Mouse (Mus musculus) adrenal gland, adult 2 months (tissue): ENCODE measurements around the gene Fibcd1. TPM values are rescaled to one million over a fixed set of nuclear protein-coding genes. Genes with fewer than 3 reads are reported as not detected.
A peak's percentile ranks its signal among the peaks of the same experiment; 100 is the strongest.

Experiments used
- DNase-seq: peaks from one replicate; pipeline ENCODE4 v3.0.0; 2021
- long read RNA-seq: library from polyadenylated mRNA; stranded (forward); transcript quantifications from one replicate; pipeline ENCODE4 v2.0.0, GENCODE M21; 2021
- polyA plus RNA-seq: library from polyadenylated mRNA; depleted of rRNA; stranded (reverse); fragments of >200 nt; gene quantifications from 2 replicates; pipeline ENCODE4 v1.2.3, GENCODE M21; 2012; rRNA removed
- total RNA-seq, 2 experiments: library from RNA; stranded (reverse); gene quantifications; 2 replicates each; pipeline ENCODE4 v1.2.3; 2021

Fibcd1 gene
- total RNA-seq (not detected), polyA plus RNA-seq (0.06 and 0.07 TPM in 2 replicates)
- long read RNA-seq, result 0 reads

DNA sequence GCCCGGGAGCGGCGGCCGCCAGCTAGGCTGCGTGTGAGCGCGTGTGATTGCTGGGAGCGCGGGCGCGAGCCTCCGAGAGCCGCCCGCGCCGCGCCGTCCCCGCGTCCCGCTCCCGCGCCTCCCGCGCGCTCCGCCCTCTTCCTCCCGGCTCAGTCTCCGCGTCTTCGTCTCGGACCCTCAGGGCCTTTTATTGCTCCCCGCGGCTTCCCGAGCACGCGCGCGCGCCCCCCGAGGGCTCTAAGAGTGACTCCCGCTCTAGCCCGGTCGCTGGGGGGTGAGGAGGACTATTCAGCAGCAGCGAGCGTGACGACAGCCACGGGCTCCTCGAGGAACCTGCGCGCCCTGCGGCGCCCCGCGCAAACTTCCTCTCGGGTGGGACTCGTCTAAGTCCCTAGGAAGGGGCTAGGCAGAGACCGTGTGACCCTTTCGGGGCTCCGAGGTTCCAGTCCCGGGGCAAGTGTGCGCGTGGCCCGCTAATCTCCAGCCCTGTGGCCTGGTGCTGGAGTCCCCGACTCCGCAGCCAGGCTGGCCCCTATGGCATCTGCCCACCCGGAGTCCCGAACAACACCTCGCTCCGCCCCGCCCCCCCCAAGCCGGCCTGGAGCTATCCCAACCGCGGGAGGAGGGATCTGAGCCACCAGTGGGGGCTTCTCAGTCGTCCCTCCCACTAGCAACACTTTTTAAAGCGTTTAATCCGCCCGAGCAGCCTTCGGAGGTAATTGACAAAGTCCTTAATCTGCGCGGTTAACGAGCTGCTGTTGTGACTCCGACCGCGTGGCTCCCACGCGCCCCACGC is at the start of gene Fibcd1:
Gene Fibcd1 (minus strand): TSS at position 110 of the 796 bp plus-strand sequence.
- peak; percentile 10 for DNase-seq

DNA sequence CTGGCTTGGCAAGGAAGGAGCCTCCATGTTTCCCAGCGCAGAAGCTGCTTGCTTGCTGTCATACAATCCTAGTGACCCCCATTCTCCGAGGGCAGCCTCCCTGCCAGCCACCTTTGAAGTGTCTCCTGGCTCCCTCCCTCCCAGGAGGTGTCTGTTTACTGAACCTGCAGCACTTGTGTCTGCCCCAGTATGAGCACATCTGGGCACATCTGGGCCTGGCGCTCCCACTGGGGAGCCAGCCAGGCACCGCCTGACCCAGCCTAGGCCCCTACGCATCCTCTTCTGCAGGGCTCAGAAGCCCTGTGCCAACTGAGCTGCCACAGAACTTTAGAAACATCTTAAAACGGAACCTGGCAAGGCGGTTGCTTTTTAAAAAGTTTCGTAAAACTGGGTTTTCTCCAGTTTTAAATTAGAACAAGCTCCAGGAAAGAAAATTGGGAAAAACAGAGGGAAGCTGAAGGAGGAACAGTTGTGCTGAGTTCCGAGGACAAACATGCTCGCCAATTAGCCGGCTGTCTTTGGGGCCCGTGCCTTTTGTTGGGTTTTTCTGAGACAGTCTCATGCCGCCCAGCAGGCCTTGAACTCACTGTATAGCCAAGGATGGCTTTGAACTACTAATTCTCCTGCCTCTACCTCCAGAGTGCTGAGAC is 48.5 kb upstream of the Fibcd1 start:
- no peak for DNase-seq

DNA sequence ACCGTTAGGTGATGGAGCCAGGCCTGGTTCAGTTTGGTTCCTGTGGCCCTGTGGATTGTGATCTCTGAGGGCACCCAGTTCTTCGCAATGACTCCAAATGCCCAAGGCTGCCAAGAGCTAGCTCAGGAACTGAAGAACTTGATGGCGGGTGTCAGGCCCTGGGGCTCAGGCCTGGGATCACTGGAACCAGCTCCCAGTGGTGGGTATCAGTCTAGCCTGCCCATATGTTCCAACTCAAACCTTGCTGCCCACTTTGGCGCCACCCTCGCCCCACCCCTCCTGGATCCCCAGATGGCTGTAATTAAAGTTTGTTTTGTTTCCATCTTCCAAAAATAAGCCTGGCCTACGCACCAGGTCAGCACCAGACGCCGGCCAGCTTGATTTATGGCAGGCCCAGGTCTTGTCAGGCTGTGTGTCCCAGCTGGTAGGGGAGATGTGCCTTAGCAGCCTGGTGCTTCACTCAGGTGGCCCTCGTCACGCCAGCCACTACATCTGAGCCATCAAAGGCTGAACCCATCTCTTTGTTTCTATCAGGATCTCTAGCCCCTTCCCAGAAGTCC is 47.4 kb upstream of the Fibcd1 start:
- no peak for DNase-seq

DNA sequence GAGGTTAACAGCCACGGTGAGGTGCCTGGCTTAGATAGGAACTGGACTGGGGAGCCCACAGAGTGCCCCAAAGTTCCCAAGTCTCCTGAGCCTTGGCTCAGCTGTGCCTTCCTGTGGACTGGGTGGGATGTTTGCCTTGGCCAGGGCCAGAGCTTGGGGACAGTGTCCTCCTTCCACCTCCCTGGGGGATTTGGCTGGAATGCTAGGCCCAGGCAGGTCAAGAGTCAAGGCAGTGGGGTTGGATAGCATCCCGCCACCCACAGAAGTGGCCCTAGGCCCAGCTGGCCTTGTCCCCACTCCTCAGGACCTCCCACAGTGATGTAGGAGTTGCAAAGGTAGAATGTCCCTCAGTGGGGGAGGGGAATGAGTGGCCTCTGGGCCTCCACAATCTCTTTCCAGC is 45.4 kb upstream of the Fibcd1 start:
- DNase-seq, result peak; percentile 42

DNA sequence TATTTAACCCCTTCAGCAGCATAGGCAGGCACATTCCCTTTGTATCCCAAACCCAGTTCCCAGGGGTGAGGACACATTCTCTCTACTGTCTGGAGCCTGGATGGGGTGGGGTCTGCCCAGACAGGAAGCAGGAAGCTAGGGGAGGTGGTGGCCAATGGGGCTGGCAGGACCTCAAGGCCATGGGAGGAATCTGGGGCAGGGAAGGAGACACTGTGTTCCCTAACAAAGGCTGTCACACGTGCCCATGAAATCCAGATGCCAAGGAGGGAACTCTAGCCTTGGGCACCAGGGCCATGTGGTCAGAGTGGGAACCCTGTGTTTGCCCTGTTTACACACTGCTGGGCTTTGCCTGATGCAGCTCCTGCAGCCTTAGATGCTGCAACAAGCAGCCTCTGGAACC is 43.1 kb upstream of the Fibcd1 start:
- no peak for DNase-seq

DNA sequence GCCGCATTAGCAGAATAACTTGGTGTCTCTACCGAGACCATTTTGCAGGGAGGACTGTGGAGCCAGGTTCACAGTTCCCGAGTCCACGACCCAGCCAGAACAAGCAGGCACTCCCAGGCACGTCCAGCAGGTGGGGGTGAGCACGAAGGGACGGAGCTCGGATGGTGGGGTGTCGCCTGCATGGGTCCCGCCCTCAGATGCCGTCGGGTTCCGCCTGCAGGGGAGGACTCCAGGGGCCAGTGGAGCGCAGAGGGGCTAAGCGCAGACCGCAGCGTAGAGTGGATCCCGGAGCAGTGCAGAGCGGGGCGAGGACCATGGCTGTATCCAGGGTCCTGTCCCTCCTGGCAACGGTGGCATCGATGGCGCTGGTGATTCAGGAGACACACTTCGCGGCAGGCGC is 41.2 kb upstream of the Fibcd1 start, which contains the start of gene Lamc3:
Gene Lamc3 (plus strand): TSS at position 262 of the 400 bp plus-strand sequence.
- DNase-seq, result peak; percentile 62

DNA sequence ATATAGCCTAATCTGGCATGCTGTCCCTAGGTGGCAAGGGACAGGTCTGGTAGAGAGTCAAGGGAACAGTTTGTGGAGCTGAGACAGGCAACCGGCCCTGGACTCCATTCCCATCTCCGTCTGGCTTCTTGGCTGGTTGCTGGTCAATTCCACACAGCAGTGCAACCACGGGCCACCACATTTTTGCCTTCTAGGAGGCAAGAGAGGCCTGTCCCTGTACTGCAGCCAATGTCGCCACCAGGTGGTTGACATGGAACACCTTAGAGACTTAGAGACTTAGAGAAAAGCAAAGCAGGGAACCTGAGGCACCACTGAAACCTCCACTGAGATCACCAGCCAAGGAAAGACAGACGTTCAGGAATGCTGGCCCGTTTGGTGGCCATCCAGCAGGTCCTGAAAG is 39.0 kb upstream of the Fibcd1 start:
- DNase-seq, result no peak

DNA sequence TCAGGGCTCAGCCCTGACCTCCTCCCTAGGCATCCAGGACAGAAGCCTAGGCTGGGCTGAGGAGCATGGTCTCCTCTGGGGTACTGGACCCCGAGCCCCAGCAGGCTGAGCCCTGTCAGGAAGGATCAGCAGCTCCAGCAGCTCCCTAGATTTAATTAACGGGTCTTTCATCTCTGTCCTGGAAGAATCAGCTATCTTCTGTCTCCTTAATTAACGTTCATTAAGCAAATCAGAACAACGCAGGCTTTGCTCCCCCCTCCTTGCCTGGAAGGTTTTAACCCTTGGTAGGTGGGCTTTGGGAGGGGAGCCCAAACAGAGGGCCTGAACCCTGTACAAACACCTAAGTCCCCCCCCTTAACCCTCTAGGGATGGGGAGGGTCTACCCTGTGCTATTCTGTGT is 37.3 kb upstream of the Fibcd1 start:
- DNase-seq, result no peak

DNA sequence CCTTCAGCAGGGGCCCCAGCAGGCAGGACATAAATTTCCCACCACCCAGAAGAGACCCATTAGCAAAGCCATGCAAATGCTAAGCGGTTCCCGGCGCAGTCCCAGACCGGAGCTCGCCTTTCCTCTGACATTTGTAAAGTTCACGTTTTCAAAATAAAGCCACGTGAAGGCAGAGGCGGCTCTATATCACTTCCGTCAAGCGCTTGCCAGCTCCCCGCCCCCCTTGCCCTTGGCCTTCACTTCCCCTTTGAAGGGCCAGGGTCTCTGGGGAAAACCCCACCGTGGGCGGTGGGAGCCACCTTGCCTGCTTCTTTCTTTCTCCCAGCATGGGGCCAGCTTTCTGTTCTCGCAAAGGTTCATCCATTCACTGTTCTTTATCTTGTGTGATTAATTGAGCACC is 35.1 kb upstream of the Fibcd1 start:
- DNase-seq, result peak; percentile 28

DNA sequence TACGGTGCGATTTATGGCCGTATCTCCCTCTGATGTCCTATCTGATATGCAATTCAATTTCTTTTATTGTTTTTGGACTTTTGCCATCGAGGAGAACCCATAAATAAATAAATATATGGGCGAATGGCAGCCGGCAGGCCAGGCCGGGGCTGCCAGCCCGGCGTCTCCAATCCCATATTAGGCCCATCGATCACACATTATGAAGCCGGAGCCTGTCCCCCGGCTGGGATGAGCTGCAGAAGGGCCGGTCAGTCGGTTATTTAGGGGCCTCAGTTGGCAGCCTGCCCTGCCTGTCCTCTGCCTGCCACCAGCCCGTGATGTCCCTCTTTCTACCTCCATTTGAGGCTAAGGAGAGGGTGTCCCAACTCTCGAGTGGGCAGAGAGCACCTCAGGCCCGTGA is 32.8 kb upstream of the Fibcd1 start:
- DNase-seq, result no peak

DNA sequence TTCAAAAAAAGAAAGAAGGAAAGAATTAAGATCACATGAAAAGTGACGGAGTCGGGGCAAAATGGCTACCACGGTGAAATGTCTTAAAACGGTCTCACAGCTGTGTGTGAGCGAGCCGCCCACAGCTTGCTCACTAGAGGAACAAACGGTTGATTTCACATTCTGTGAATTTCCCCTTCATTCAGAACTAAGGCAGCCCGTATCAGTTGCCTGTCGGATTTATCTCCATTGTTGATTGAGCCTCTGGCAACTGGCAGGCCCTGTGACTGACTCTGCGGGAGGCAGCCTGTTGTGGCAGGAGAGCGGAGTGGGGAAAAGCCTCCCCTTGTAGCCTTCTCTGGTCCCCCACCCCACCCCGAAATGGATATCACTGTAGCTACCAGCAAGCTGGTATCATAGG is 30.6 kb upstream of the Fibcd1 start:
- DNase-seq, result no peak

DNA sequence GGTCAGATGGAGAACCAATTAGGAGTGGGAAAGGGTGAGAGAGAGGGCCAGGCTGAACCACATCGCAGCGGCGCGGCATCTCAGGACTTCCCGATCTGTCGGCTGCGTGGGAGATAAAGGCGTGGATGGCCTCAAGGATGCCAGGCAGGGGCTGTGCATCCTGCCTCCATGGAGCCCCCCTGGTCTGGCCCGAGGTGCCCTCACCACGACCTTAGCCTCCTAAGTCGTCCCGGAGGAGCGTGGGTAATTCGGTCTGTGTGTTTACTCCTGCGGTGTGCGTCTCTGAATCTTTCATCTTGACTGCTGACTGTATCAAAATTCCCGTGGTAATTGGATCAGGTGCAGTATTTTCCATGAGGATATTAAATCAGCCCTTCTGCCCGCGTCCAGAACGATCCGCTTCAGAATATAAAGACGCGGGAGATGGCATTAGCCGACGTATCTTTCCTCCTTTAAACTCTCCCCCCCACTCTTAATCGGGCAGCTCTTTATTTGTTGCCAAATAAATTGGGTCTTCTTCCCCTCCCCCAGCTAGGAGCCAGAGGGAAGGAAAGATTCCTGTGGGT is 28.6 kb upstream of the Fibcd1 start:
- no peak for DNase-seq

DNA sequence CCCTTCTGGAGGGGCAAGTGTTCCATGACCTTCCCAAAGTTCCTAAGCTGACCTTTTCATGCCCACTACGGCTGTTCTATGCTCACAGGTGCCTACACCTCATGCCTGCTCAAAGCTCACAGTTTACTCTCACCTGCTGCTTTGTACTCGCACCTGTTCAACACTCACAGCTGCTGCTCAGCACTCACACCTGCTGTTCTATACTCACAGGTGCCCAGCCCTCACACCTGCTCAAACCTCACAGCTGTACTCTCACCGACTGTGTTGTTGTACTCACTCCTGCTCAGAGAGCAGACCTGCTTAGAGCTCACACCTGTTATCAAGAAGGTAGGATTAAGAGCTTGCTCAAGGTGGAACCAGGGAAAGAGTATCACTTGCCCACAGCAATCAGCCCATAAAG is 24.9 kb upstream of the Fibcd1 start:
- DNase-seq, result no peak

DNA sequence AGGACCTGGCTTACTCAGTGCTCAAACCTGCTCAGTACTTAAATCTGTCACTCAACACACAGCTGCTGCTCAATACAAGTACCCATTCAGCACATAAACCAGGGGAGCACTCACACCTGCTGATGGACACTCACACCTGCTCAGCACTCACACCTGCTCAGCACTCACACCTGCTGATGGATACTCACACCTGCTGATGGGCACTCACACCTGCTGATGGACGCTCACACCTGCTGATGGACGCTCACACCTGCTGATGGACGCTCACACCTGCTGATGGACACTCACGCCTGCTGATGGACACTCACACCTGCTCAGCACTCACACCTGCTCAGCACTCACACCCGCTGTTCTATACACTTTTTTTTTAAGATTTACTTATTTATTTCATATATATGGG is 23.9 kb upstream of the Fibcd1 start:
- no peak for DNase-seq

DNA sequence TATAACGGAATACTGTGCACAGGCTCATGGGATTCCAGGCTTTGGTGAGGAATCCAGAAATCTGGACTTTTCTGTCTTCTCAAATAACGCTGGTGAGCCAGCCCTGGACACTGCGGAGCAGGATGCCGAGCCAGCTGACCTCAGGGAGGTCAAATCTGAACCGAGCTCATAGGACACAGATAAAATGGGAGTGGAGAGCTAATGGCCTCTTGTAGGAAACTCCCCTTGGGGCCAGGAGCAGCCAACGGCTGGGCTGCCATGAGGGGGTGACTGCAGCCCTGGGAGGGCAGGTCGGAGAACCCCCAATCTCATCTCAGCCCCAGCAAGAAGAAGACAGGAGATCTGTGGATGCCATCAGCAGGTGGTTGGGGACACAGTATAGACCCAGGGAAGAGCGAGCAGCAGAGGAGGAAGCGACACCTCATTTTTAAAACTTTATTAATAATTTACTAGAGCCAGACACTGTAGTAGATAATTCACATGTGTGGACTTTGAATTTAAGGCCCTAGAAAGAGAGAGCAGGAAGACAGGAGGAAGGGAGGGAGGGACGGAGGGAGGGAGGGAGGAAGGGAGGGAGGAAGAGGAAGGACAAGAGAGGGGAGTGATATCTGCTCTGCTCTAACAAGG is 22.8 kb upstream of the Fibcd1 start:
- DNase-seq, result no peak

DNA sequence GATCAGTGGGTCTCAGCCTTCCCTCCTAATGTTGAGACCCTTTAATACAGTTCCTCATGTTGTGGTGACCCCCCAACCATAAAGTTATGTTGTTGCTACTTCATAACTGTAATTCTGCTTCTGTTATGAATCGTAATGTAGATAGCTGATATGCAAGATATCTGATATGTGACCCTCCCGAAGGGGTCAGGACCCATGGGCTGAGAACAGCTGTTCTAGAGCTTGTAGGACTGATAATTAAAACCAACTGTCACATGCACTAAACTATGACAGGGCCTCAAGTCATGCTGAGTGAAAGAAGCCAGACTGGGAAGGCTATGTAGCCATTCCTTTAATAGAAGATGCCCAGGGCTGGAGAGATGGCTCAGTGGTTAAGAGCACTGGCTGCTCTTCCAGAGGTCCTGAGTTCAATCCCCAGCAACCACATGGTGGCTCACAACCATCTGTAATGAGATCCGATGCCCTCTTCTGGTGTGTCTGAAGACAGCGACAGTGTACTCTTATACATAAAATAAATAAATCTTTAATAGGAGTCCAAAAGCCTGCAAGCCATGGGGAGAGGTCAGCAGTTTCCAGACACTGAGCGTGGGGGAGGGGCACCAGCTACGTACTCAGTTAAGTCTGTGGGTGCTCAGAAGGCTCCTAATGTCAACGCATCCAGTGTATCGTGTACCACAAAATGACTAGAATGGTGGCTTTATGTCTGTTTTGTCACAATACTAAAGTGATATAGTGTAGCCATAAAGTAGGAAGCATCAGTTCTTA is 22.1 kb upstream of the Fibcd1 start:
- DNase-seq, result no peak

DNA sequence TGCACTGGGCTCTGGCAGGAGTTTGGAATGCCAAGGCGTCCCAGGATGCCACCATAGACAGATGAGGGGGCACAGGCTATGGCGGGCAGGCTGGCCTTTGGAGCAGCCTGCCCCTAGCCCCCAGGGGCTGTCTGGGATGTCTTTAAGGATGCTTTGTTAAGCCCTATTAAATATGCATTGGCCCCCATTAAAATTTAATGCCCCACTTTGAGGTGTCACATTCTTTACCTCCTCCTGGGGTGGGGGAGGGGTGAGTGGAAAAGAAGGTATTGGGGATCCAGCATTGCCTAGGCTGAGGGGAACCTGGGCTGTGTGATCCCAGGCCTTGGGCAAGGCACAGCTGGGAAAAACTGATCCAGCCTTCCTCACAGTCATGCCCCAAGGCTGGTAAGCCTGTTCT is 20.0 kb upstream of the Fibcd1 start:
- DNase-seq, result no peak

DNA sequence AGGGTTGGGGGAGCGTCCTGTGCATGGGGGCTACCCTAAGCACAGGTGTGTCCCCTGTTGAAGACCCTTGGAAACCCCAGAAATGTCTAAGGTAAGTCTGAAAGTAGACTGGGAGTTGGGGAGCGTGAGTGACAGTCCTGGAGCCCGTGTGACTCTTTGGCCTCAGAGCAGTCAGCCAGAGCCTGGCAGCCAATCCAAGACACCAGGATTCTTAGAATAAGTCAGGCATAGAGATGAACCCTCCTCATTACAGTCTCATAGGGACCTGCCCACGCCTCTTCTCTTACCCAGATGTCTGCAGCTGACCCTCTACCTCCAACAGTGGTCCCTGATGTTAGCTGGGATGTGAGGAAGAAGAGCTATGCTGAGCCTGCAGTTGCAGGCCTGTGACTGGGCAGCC is 19.5 kb upstream of the Fibcd1 start:
- DNase-seq, result no peak

DNA sequence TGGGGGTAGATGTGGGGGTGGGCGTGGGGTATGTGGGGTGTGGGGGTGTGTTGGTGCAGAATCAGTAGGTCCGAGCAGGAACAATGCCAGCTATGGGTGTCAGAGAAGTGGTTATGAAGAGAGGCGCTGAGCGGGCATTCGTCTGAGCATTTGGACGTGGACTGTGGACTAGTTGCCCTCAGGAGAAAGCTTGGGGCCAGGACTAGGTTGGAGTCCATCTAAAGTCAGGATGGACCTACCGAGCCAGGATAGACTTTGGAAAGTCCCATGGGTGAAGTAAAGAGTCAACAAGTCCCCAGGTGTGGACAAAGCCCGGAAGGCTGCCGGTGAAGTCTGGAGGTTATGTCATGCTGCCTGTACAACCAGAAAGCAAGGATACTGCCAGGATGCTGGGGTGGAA is 19.1 kb upstream of the Fibcd1 start:
- no peak for DNase-seq

DNA sequence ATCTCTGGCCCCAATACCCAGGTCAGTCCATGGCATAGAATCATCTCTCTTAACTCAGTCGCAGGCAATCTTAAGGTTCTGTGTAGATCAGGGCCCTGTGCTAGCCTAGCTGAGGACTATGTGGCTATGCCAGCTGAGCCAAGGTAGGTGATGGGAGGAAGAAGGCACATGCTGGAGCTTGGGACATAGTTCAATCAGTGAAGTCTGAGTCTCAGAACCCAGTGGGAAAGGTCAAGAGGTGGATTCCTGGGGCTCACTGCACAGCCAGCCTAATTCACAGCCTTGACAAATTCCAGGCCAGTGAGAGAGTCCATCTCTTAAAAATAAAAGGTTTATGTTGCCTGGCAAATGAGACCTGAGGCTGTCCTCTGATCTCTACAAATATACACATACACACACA is 18.0 kb upstream of the Fibcd1 start:
- DNase-seq, result no peak

DNA sequence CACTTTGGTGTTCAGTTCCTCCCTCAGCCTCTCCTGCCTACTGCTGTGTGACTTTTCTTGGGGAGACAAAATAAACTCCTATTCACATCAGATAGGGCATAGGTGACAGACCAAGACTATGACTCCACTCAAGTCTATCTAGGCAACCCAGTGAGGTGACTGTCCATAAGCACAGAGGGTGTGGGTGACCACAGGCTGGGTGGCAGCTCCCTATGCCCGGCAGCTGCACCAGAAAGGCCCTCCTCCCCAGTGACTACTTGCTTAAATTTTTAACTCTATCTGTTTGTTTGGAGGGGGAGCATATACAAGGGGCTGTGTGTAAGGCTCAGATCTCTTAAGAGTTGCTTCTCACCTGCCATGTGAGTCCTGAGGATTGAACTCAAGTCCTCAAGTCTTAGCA is 17.1 kb upstream of the Fibcd1 start:
- no peak for DNase-seq

DNA sequence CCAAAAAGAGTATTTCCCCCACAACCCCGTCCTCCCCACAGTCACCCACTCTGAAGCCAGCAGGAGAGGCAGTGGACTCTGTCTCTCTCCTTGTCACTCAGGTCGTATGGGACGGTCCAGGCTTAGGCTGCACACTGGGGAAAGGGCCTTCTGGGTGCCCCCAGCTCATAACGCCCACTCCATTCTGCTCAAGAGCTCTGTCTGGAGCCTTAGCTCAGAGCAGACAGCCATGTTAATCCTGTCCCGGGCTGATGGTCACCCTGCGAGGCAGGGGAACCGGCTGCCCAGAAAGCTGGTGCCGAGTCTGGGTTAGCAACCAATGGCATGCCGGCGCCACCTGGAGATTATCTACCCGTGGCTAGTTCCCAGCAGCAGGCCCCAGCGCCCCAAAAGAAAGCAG is 12.7 kb upstream of the Fibcd1 start:
- no peak for DNase-seq
